Mouse (Mus musculus) ES-E14 (cell line): ENCODE measurements at regions not wholly inside any gene's neighbourhood (a gene's known extent, or its start where the extent isn't known, plus 50 kb on each side); places are given as distances from the start of the nearest gene placed in this dataset.
"Not testable (repeated sequence)": the region's sequence is repeated elsewhere in the genome, so short reads cannot be mapped to it uniquely, and the experiment has no call there.

Source experiments
- CHD2 ChIP-seq: IDR thresholded peaks from 2 replicates; pipeline ENCODE4 v1.6.1; 2014; ENCODE audit warnings: mild to moderate bottlenecking, low read depth, low read length, inconsistent platforms
- HCFC1 ChIP-seq: IDR thresholded peaks from 2 replicates; pipeline ENCODE4 v1.6.1; 2012; ENCODE audit warnings: low read length, inconsistent platforms, borderline replicate concordance; ENCODE audit not compliant: insufficient read depth
- ZC3H11A ChIP-seq: IDR thresholded peaks from 2 replicates; pipeline ENCODE4 v1.6.1; 2012; ENCODE audit warnings: low read depth, mild to moderate bottlenecking, inconsistent platforms, low read length, borderline replicate concordance

GRCm38 (mm10) chr5:129385965-129386643, 114.9 kb upstream of the Sfswap start:
- TF ChIP-seq CHD2, HCFC1, ZC3H11A: not testable (repeated sequence)
